Mouse (Mus musculus) inflammation-experienced regulatory T-cells (primary cell): ENCODE data around the gene Slc6a16. TPM values are rescaled to one million over a fixed set of nuclear protein-coding genes. Genes with fewer than 3 reads are reported as not detected.

ENCODE experiments used
- polyA plus RNA-seq, 2 experiments: library from polyadenylated mRNA; unstranded; fragments of 100-300 nt; shearing (Covaris generic); gene quantifications; one replicate each; pipeline ENCODE4 v1.2.1; 2017

Gene Slc6a16
- polyA plus RNA-seq: under 1 TPM in 1 of 2 experiments, not detected in 1; 0.40 TPM

DNA sequence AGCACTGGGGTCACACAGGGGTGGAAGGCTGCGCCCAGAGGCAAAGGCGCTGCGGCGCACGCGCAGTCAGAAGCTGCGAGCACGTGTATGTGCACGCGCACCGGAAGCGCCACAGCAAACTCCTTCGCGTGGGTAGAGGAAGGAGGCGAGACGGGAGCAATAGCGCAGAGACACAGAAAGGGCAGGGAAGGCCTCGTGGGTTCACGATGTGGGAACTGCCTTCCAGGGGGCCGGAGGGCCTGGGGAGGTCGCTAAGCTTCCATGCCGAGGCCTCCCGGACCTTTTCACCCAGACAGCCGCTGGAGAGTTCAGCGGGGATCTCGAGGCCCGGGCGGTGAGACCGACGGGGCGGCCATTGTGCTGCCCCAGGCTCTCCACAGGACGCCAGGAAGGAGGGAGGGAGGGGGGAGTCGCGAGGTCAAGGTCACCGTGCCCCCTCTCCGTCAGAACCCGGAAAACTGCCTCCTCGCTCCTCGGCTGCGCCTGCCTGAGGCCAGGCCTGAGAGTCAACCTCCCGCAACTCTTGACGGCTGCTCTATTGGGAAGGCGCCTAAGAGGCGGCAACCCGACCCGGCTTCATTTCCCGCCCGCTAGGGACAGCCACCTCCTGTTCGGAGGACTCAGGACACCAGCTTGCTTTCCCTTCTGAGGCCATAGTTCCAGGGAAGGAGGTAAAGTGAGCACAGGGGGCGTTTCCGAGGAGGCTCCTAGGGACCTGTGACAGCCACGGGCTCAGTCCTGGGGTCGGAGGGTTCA is at the start of gene Slc6a16:
Gene Slc6a16, plus strand, starts transcription at position 453 of the 756 bp plus-strand sequence.

DNA sequence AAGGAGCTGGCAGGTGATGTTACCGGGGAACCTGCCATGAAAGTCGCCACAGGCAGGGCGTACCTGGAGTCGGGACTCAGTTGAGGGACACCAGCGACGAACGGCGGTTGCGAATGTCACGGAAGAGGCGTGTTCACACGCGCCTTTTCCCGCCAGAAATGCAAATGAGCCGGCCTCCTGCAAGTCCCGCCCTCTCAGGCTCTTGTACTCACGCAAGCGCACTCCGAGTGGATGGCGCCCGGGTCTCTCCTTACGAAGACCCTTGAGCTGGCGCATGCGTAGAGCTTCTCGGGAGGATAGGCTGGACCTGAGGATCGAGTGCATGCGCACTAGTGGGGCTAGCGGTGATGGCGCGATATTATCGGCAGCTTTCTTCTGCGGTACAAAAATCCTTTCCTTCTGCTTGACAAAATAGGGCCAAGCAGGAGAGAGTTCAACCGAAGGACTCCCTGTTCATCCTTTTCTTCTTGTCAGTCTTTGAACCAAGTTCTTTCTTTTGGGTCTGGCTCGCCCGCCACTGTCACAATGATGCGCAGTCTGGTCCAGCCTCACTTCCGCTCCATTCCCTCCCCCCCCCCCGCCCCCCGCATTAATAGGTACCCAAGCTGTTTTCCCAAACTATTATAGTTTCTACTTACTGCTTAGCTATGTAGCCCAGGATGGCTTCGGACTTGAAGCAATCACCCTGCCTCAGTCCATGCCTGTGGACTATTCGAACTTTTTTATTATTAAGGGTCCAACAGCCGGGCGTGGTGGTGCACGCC is 36.3 kb upstream of the Slc6a16 start, which contains the start of gene Ccdc155:
Gene Ccdc155, minus strand, starts transcription at position 513 of the 764 bp plus-strand sequence.

DNA sequence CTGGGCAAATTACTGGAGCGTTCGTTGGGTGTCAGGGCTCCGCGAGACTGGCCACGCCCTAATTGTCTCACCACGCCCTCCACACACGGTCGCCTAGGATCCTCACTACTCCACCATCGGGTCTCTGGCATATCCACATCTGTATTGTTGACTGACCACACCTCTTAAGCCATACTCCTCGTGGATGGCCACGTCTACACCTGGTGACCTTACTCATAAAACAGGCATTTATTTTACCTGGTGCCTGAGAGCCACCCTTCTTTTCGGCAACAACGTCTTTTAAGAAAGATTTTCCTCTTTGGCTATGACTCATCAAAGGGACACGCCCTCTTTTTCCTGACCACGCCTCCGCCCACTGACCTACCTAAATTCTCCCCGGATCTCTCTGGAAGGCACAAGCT is 29.0 kb upstream of the Slc6a16 start, which contains the start of gene Dkkl1:
Gene Dkkl1, minus strand, starts transcription at position 297 of the 401 bp plus-strand sequence.

DNA sequence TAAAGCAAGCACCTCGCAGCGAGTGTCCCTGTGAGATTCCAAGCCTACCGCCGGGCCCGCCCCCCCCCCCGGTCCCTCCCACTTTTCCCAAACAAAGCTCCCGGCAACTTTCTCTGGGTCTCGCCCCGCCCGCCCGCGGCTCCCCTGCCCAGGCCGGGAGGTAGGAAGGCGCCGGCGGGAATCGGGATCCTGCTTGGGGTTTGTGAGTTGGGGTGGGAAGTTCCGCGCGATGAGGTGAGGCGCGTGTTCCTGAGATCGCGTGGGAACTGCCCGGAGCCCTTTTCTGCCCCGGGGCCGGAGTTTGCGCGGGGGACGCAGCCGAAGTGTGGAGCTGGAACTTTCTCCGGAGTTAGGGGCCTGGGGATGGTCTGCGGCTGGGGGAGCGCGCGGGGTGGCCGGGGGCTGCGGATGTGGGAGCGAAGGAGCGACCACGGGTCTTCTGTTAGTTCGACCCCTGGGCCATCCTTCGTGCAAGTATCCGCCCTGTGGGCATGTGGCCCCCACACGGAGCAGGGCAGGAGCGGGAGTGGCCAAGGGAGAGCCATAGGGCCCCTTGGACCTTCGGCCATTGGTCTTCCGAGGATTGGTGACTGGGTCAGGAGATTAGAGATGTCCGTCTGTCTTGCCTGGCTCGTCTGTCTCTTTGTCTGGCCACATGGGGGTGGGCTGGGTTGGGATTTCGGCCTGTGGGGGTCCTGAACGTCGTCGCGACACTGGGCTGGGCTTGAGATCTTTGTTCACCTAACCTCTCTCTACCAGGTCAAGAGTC is 25.0 kb upstream of the Slc6a16 start, which contains the start of gene Tead2:
Gene Tead2, plus strand, starts transcription at position 81 of the 769 bp plus-strand sequence.

DNA sequence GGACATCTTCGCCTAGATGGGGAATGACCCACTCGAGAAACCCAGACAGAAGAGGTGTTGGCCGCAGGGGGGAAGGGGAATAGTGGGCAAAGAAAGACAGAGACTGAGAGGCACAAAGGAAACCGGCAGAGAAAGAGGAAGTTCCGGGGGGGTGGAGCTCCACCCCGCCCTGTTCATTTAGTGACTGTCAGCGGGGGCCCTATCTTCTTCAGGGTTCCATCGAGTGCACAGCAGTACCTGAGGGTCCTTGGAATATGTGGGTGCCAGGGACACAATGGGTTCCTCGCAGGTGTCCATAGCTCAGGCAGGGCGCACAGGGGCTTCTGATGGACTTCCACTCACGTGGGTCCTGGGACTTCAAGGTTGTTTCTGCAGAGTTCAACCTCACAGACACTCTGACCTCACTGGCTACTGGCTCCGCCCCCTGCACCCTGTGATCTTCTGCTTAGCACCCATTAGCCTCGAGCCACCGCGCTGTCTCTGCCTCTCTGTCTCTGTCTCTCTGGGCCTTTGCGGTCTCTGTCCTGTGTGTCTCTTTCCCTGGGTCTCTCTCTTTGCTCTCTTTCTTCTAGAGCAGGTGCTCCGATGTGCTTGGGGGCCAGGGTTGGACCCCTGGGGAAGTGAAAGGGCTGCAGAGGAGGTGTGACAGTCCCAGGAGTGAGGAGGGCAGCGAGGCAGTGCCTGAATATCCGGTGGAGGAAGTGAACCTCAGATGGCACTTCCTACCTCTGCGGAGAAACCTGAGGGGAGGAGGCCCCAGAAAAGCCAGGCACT is 2.0 kb upstream of the Slc6a16 start, which contains the start of gene Cd37:
Gene Cd37, minus strand, starts transcription at position 393 of the 774 bp plus-strand sequence.

DNA sequence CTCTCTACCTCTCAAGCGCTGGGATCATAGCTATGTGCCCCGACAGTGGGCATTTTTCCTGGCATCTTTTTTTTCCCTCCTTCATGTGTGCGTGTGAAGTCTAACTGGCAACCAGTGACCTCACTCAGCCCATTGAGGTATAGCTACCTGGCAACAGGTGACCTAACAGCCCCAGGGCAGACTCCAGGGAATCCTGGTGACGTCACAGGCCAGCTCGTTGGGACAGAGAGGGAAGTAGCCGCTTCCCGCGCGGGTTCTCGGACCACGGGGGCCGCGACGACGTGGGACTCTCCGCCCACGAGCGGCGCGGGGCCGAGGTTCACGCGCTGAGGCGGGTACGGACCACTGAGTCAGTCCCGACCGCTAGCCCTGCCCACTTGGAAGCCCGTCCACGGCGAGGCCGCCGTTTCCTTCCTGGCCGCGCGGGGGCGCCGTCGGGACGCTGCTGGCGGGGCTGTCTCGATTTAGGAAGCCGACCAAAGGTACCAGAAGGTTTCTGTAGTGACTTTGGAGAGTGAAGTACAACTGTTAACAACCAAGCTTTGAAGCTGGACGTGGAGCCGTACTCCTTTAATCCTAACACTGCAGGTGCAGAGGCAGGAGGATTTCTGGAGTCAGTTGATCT is 36.4 kb downstream of the Slc6a16 start, which contains the start of gene Slc6a21:
Gene Slc6a21, plus strand, starts transcription at position 378 of the 625 bp plus-strand sequence.

Other genes with a start within 250 kb of the Slc6a16 start
- gene Irf3, start 243.4 kb upstream of the Slc6a16 start, polyA plus RNA-seq: 100 to 1,000 TPM; 224 to 233 TPM
- 10 to 100 TPM; 23.6 to 30.4 TPM for gene Bcl2l12, start 242.4 kb upstream of the Slc6a16 start, polyA plus RNA-seq
- gene Scaf1, start 224.7 kb upstream of the Slc6a16 start, polyA plus RNA-seq: 10 to 100 TPM; 34.5 to 35.4 TPM
- gene Rras, start 223.1 kb upstream of the Slc6a16 start, polyA plus RNA-seq: 10 to 100 TPM; 30.9 to 34.3 TPM
- gene Prr12, start 188.2 kb upstream of the Slc6a16 start, polyA plus RNA-seq: 1 to 10 TPM; 2.2 to 4.1 TPM
- 100 to 1,000 TPM in 1 of 2 experiments, 10 to 100 TPM in 1; 99.4 to 115 TPM for gene Nosip, start 178.7 kb upstream of the Slc6a16 start, polyA plus RNA-seq
- 1 to 10 TPM; 2.7 to 4.1 TPM for gene Prrg2, start 178.4 kb upstream of the Slc6a16 start, polyA plus RNA-seq
- 10 to 100 TPM in 1 of 2 experiments, 1 to 10 TPM in 1; 3.5 to 13.7 TPM for gene Rcn3, start 148.9 kb upstream of the Slc6a16 start, polyA plus RNA-seq
- gene Fcgrt, start 137.2 kb upstream of the Slc6a16 start, polyA plus RNA-seq: 1 to 10 TPM; 1.1 to 5.2 TPM
- 1,000 to 10,000 TPM; 2,095 to 2,158 TPM for gene Rps11, start 116.6 kb upstream of the Slc6a16 start, polyA plus RNA-seq
- gene Rpl13a, start 112.3 kb upstream of the Slc6a16 start, polyA plus RNA-seq: 1,000 to 10,000 TPM; 2,041 to 2,586 TPM
- gene Gm45713, start 104.9 kb upstream of the Slc6a16 start, polyA plus RNA-seq: not detected
- gene Flt3l, start 104.7 kb upstream of the Slc6a16 start, polyA plus RNA-seq: 100 to 1,000 TPM; 207 to 313 TPM
- gene Pih1d1, start 86.8 kb upstream of the Slc6a16 start, polyA plus RNA-seq: 10 to 100 TPM; 53.5 to 57.9 TPM
- gene Aldh16a1, start 86.5 kb upstream of the Slc6a16 start, polyA plus RNA-seq: 10 to 100 TPM; 50.3 to 78.2 TPM
- under 1 TPM in 1 of 2 experiments, not detected in 1; 0.16 TPM for gene Slc17a7, start 77.1 kb upstream of the Slc6a16 start, polyA plus RNA-seq
- gene Gfy, start 61.5 kb upstream of the Slc6a16 start, polyA plus RNA-seq: not detected
- gene Pth2, start 60.1 kb upstream of the Slc6a16 start, polyA plus RNA-seq: not detected
- under 1 TPM; 0.24 to 0.70 TPM for gene Ccdc155, start 36.2 kb upstream of the Slc6a16 start, polyA plus RNA-seq
- 10 to 100 TPM; 23.4 to 31.7 TPM for gene Dkkl1, start 28.9 kb upstream of the Slc6a16 start, polyA plus RNA-seq
- 1 to 10 TPM; 3.8 to 5.8 TPM for gene Tead2, start 25.3 kb upstream of the Slc6a16 start, polyA plus RNA-seq
- 100 to 1,000 TPM; 565 to 611 TPM for gene Cd37, start 2.0 kb upstream of the Slc6a16 start, polyA plus RNA-seq
- under 1 TPM; 0.18 to 0.38 TPM for gene Slc6a21, start 36.4 kb downstream of the Slc6a16 start, polyA plus RNA-seq
- 10 to 100 TPM in 1 of 2 experiments, 1 to 10 TPM in 1; 9.5 to 13.8 TPM for gene Trpm4, start 92.7 kb downstream of the Slc6a16 start, polyA plus RNA-seq
- not detected for gene Hrc, start 94.2 kb downstream of the Slc6a16 start, polyA plus RNA-seq
- under 1 TPM; 0.36 to 0.60 TPM for gene Ppfia3, start 125.9 kb downstream of the Slc6a16 start, polyA plus RNA-seq
- under 1 TPM in 1 of 2 experiments, not detected in 1; 0.90 TPM for gene Lin7b, start 129.5 kb downstream of the Slc6a16 start, polyA plus RNA-seq
- gene Snrnp70, start 154.7 kb downstream of the Slc6a16 start, polyA plus RNA-seq: 100 to 1,000 TPM; 192 to 196 TPM
- under 1 TPM in 1 of 2 experiments, not detected in 1; 0.17 TPM for gene Kcna7, start 164.6 kb downstream of the Slc6a16 start, polyA plus RNA-seq
- under 1 TPM; 0.71 to 0.96 TPM for gene Ntf5, start 172.6 kb downstream of the Slc6a16 start, polyA plus RNA-seq
- gene Lhb, start 179.7 kb downstream of the Slc6a16 start, polyA plus RNA-seq: not detected
- 10 to 100 TPM; 14.1 to 14.9 TPM for gene Gys1, start 193.8 kb downstream of the Slc6a16 start, polyA plus RNA-seq
- 10 to 100 TPM; 62.1 to 62.7 TPM for gene Ruvbl2, start 197.0 kb downstream of the Slc6a16 start, polyA plus RNA-seq
- 1,000 to 10,000 TPM; 1,804 to 2,248 TPM for gene Ftl1, start 218.8 kb downstream of the Slc6a16 start, polyA plus RNA-seq
- 100 to 1,000 TPM; 267 to 295 TPM for gene Bax, start 225.8 kb downstream of the Slc6a16 start, polyA plus RNA-seq
- 1 to 10 TPM; 2.5 to 5.9 TPM for gene Tulp2, start 240.8 kb downstream of the Slc6a16 start, polyA plus RNA-seq
- not detected for gene Gm45808, start 245.7 kb downstream of the Slc6a16 start, polyA plus RNA-seq
- under 1 TPM; 0.60 to 0.68 TPM for gene Dhdh, start 247.7 kb downstream of the Slc6a16 start, polyA plus RNA-seq